Mouse (Mus musculus): ENCODE results near the gene Agpat1.

DNA sequence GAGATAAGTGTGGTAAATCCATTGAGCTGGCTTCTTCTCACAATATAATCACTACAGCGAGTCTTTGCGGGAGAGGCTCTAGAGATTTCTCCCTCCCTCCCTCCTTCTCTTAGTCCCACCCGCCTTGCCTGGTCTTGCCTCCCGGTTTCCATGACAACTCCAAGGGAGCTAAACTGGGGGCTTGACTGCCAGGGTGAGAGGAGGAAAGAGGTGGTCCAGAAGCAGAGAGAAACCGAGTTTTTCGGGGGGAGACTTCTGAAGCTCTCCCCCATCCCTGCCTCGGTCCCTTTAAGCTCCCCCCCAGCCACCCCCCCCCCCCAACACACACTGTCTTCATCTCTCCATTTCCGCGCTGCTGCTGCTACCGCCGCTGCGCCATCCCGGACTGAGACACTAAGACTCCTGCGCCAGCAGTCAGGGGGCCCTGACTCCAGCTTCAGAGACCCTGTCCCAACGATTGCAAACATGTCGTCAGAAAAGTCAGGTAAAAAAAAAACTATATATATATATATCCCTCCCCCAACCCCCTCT is 25.2 kb downstream of the Agpat1 start, which contains the start of gene Prrt1:
- no peak for TF ChIP-seq CTCF (IDR thresholded peaks at IDR 0.05; ENCODE audit: low read depth)
- TF ChIP-seq EP300 (IDR thresholded peaks at IDR 0.05; ENCODE audit: low read depth), result no peak
